Mouse (Mus musculus) testis, adult 2 months (tissue): ENCODE measurements around the gene Apod.

Experiments
- CTCF ChIP-seq: fragments of 200-500 bp; IDR thresholded peaks from 2 replicates; pipeline ENCODE4 v1.5.1; 2012; ENCODE audit warnings: low read depth, mild to moderate bottlenecking, inconsistent platforms, low read length, moderate library complexity; ENCODE audit not compliant: control insufficient read depth, insufficient read depth, insufficient replicate concordance
- POLR2A ChIP-seq: fragments of 200-500 bp; IDR thresholded peaks from 2 replicates; pipeline ENCODE4 v1.6.1; 2012; ENCODE audit warnings: low read depth, mild to moderate bottlenecking, inconsistent platforms, low read length, moderate library complexity; ENCODE audit not compliant: control insufficient read depth

GRCm38 (mm10) chr16:31342556-31342955 is 27.9 kb upstream of the Apod start:
- TF ChIP-seq POLR2A (no peak), CTCF (no peak)
